In genomic region chr3:157115105-157115760, GRCm38 (mm10) we compare ENCODE assay signal across 10 mouse cellular contexts.
DNase-seq lines count a peak whose midpoint lies in the region; ATAC-seq lines count a peak whose summit lies in the region.
"Had no signal": no experiment of that assay in that cellular context is flagged by ENCODE, and none has a peak within 500 bp of the region (broad histone marks: within the 10 kb centered on the region; RNA-seq: fewer than 3 reads in every experiment).

No protein-coding gene starts in this region.

- no peaks in the 10 kb centered on the region for H3K27me3 ChIP-seq in midbrain, embryonic 11.5 days (ENCODE audit: control insufficient read depth, insufficient read depth, low read length)
- H3K27me3 ChIP-seq in midbrain, embryonic 10.5 days (ENCODE audit: low read depth, poor library complexity, severe bottlenecking): no peaks in the 10 kb centered on the region
- no peaks in the 10 kb centered on the region for H3K27me3 ChIP-seq in hindbrain, embryonic 15.5 days
- H3K27me3 ChIP-seq: limb, embryonic 15.5 days had no signal

- peak; percentile 15 for DNase-seq in embryo, embryonic 10 days (ENCODE audit: low spot score)
- DNase-seq in embryo, embryonic 11 days: no peak
- DNase-seq in midbrain, embryonic 11.5 days (ENCODE audit: low spot score, missing footprints): peak; percentile 82
- DNase-seq in midbrain, embryonic 10.5 days (ENCODE audit: low spot score): no peak
- peak; percentile 52 for DNase-seq in retina, postnatal 1 day
- DNase-seq in ovary, postnatal 36 days (ENCODE audit: low spot score): no peak
- DNase-seq: heart, postnatal 14 days had no signal

- no peak overlapping the region for H3K9ac ChIP-seq in midbrain, embryonic 11.5 days (ENCODE audit: low read length)
- H3K9ac ChIP-seq in hindbrain, embryonic 15.5 days: no peak overlapping the region
- H3K9ac ChIP-seq: limb, embryonic 15.5 days had no signal

- no peak overlapping the region for H3K4me2 ChIP-seq in midbrain, embryonic 11.5 days
- H3K4me2 ChIP-seq in hindbrain, embryonic 15.5 days: no peak overlapping the region
- H3K4me2 ChIP-seq: limb, embryonic 15.5 days had no signal

- H3K4me1 ChIP-seq in midbrain, embryonic 11.5 days (ENCODE audit: control insufficient read depth, insufficient read depth, low read length): peaks cover 2% of the 10 kb centered on the region; the same call in 1 of the 2 replicates
- H3K4me1 ChIP-seq in midbrain, embryonic 10.5 days: peaks cover 14% of the 10 kb centered on the region
- H3K4me1 ChIP-seq in hindbrain, embryonic 15.5 days (replicated peaks): peaks cover 12% of the 10 kb centered on the region
- H3K4me1 ChIP-seq: limb, embryonic 15.5 days had no signal

- WGBS in midbrain, embryonic 11.5 days: 70% methylated on average over 5 of the region's 5 CpGs
- WGBS in midbrain, embryonic 10.5 days: 69% methylated on average over 5 of the region's 5 CpGs
- WGBS in hindbrain, embryonic 15.5 days: 49% methylated on average over 5 of the region's 5 CpGs

- H3K4me3 ChIP-seq in midbrain, embryonic 11.5 days (ENCODE audit: low read depth, low read length): no peak overlapping the region
- no peak overlapping the region for H3K4me3 ChIP-seq in midbrain, embryonic 10.5 days
- H3K4me3 ChIP-seq in hindbrain, embryonic 15.5 days: no peak overlapping the region
- H3K4me3 ChIP-seq: limb, embryonic 15.5 days had no signal

- H3K36me3 ChIP-seq in midbrain, embryonic 11.5 days (ENCODE audit: control insufficient read depth, insufficient read depth, low read length): no peaks in the 10 kb centered on the region
- H3K36me3 ChIP-seq in midbrain, embryonic 10.5 days: no peaks in the 10 kb centered on the region
- H3K36me3 ChIP-seq in hindbrain, embryonic 15.5 days: no peaks in the 10 kb centered on the region
- H3K36me3 ChIP-seq: limb, embryonic 15.5 days had no signal

- ATAC-seq in midbrain, embryonic 11.5 days (ENCODE audit: low FRiP score): 0 out of 2 replicates have a peak, but pooled peaks have one; percentile 20
- peak; percentile 87 for ATAC-seq in hindbrain, embryonic 15.5 days (ENCODE audit: low FRiP score, low read depth)
- ATAC-seq in activated CD4-positive, CD25-positive, alpha-beta regulatory T cell, adult 4 months: no peak

- no peak overlapping the region for H3K27ac ChIP-seq in midbrain, embryonic 11.5 days (ENCODE audit: low read depth, low read length)
- no peak overlapping the region for H3K27ac ChIP-seq in midbrain, embryonic 10.5 days (replicated peaks)
- peak overlapping the region; percentile 45 for H3K27ac ChIP-seq in hindbrain, embryonic 15.5 days (replicated peaks)
- H3K27ac ChIP-seq: limb, embryonic 15.5 days had no signal

- no peaks in the 10 kb centered on the region for H3K9me3 ChIP-seq in midbrain, embryonic 11.5 days (ENCODE audit: control insufficient read depth, low read length)
- no peaks in the 10 kb centered on the region for H3K9me3 ChIP-seq in midbrain, embryonic 10.5 days (replicated peaks)
- no peaks in the 10 kb centered on the region for H3K9me3 ChIP-seq in hindbrain, embryonic 15.5 days
- H3K9me3 ChIP-seq: limb, embryonic 15.5 days had no signal

Comparison
In these comparisons a context has a peak if more than half of its experiments do, and no peak if none do; other contexts are left out.
1. DNase-seq: peak in embryo, embryonic 10 days (single experiment), midbrain, embryonic 11.5 days (single experiment) and retina, postnatal 1 day (single experiment); none in embryo, embryonic 11 days (single experiment), midbrain, embryonic 10.5 days (single experiment) and ovary, postnatal 36 days (single experiment).